Mouse (Mus musculus): Measurements from ENCODE around the gene Ptgfrn.

The Ptgfrn gene

DNA sequence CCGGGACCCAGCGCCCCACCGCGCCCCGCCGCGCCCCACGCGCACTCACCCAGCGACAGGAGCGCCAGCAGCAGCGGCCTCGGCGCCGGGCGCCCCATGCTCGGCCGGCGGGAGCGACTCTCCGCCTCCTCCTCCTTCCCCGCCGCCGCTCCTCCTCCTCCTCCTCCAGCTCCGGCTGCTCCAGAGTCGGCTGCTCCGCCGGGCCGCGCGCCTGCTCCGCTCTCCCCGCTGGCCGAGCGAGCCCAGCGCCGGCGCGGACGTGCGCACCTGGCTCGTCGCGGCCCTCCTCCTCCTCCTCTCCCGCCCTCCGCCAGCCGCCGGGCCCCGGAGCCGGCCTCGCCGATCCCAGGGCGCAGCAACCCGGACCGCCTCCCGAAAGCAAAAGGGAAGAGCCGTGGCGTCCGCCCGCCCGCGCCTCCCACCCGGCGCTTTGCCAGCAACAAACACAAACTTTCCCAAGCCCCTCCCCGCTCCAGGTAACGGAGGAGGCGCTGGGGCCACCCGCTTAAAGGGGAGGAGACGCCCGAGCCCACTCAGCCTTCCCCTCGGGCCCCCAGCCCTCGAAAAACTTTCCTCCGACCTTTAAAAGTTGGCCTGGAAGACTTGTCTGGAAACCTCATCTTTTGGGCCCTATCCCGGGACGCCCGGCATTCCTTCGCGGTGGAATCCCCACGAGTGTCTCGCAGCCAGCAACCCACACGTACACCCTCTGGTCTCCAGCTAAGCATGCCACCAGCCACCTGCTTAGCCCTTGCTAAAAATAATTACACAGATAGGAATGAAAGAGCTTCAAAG lies at the start of gene Ptgfrn:
Ptgfrn (minus strand) TSS at position 236 of the 795 bp plus-strand sequence.
- DNase-seq (ENCODE audit: low read depth in 2 of 2, low spot score in 2 of 2), result peak; percentile 12 to 17

- no peak for DNase-seq (ENCODE audit: low read depth in 2 of 2, low spot score in 2 of 2)
Observed at GRCm38 (mm10) chr3:101159701-101160100, 49.6 kb upstream of the Ptgfrn start.

DNA sequence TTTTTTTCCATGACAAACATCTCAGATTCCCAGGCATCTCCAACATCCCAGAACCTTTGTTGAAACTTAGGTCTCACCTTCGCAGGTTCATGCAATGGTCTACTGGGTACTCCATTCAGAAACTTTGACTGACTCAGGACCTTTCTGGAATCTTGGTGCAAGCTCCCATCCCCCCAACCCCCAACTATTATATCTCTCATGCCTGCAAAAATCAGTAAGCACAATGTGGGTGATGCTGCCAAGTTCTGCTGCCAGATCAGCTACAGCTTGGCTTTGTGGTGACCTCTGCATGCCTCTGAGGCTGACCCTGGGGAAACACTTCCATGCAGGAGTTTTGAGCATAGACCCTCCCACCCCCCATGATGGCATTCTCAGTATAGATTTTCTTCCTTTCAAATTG lies 44.0 kb upstream of the Ptgfrn start:
- no peak for DNase-seq (ENCODE audit: low read depth in 2 of 2, low spot score in 2 of 2)

GRCm38 (mm10) chr3:101153341-101153740 lies 43.3 kb upstream of the Ptgfrn start:
- no peak for DNase-seq (ENCODE audit: low read depth in 2 of 2, low spot score in 2 of 2)

DNA sequence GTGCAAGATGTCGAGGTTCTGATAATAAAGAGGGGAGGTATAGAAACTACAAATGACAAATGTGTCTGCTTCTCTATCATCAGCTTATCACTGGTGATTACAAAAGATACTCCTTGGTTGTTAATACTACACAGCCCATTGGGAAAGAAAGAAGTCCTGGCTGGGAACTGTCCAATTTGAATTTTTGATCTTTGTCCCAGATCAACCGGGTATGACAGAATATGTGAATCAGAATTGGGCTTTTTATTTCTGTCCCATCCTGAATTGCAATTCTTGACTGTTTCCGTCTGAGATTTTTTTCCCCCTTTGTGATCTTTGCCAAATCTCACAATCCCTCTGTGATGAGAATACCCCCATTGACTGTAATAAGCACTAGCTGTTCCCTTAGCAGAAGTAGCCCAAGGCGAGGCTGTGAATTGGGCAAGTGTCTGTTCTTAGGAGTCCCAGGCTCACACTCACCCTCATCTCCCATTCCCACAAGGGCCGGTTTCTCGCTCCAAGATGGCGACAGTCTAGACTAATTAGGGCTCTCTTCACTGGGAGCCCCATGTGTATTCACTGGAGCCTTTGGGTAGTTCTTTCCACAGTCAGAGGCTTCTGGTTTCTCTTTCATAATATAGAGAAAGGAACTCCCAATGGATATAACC lies 36.2 kb upstream of the Ptgfrn start:
- no peak for DNase-seq (ENCODE audit: low read depth in 2 of 2, low spot score in 2 of 2)

DNA sequence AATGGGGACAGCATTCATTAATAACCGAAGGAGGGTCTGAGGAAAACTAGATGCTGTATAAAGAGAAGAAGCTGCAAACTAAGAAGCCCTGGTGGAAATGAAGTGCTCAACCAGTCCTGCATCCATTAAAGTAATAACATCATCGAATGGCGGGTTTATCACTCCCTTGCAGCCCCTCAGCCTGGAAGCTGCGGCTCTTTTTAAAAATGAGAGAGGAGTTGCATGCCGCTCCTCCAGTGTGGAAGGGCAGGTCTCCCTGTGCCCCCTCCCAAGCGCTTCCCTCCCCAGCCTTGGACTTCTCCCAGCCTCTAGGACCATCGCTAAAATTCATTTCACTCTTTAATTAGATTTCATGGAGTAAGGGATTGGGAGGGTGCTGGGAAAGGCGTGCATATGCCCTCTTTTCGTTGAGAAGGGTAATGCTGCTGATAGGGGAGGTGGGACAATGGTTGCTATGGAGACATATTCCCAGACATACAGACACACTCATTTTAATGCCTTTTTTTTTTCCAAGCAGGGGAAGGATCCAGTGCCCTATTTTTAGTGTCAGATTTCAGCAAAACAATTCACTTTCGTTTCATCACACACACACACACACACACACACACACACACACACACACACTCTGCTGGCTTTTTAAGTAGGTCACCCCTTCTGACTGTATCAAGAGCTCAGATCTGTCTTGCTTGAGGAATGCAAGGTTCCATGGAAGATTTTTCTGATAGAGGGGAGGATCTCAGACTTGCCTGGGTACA lies 35.4 kb upstream of the Ptgfrn start:
- DNase-seq (ENCODE audit: low read depth in 2 of 2, low spot score in 2 of 2), result no peak

DNA sequence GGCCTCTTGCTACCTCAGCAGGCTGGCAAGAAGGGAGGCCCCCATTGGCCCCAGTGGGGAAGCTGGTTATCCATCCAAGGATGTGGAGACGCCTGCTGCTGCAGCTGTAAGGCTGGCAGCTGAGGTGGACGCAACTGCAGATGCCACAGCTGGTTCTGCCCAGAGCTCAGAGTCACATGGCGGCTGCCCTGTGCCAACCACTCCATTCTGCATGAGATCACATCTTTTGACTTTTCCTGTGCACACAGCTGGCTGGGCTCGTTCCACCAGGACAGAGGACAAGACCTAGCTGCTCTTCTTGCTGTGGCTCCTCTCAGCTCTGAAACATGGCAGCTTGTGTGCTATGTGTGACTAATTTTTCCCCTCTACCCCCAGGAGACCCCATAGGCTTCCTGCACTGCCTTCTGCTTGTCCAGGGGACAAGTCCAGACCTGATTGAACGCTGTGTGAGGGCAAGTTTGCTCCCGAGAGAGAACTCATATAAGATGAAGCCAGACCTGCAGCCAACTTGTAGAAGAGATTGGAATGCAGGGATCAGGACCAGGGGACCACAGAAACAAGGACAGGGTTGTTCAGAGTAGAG lies 34.4 kb upstream of the Ptgfrn start:
- no peak for DNase-seq (ENCODE audit: low read depth in 2 of 2, low spot score in 2 of 2)

- no peak for DNase-seq (ENCODE audit: low read depth in 2 of 2, low spot score in 2 of 2)
Observed at GRCm38 (mm10) chr3:101143465-101143864, 33.4 kb upstream of the Ptgfrn start.

DNA sequence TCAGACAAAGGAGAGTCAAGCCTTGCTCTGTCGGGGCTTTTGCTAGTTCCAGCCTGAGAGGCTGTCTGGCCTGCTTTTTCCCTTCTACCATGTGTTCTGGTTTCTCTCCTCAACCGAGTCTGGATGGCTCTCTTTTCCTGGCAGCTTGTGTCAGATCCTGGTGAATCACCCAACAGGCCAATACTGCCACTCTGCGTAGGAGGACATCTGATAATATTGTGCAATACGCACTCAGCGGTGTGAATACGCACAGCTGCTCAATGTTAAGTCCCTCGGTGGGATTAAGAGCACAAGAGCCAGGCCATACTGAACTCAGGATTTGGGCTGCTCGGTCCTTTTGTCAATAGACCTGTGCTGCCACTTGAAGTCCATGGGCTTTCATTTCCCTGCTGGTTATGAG lies 31.8 kb upstream of the Ptgfrn start:
- no peak for DNase-seq (ENCODE audit: low read depth in 2 of 2, low spot score in 2 of 2)

DNA sequence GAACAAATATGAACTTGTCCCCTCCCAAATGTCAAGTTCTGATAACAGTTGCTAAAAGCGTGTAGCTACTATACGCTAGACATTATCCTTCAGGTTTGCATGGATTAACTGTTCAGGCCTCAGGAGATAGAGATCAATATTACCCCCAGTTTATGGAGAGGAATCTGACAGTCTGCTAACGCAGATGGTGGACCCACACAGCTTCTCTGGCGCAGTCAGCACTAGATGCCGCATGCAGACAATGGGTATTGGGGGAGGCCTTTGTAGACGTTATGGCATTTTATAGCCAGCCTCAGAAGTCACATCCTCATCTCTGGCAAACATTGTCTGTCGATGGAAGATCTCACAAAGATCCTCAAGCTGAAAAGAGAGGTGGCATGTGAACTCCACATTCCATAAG lies 29.9 kb upstream of the Ptgfrn start:
- no peak for DNase-seq (ENCODE audit: low read depth in 2 of 2, low spot score in 2 of 2)

GRCm38 (mm10) chr3:101136483-101136882 lies 26.4 kb upstream of the Ptgfrn start:
- DNase-seq (ENCODE audit: low read depth in 2 of 2, low spot score in 2 of 2), result no peak

DNA sequence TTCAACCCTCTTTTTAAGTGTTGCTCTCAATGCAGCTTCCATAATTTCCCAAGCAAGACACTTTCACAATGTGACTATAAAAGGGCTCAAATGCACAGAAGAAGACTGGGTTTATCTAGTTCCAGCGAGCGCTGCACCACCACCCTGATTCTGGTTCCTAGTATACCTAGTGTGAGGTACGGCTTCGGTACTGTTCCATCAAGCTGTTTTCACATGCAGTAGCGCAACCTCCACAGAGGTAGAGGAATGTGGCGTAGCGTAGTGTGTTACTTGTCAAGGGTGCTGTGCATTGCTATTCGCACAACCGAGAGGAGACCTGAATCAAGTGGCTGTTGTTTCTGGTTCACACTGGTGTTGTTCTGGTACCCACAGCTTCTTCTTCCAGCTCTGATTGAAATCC lies 24.8 kb upstream of the Ptgfrn start:
- DNase-seq (ENCODE audit: low read depth in 2 of 2, low spot score in 2 of 2), result no peak

GRCm38 (mm10) chr3:101132981-101133380 lies 22.9 kb upstream of the Ptgfrn start:
- DNase-seq (ENCODE audit: low read depth in 2 of 2, low spot score in 2 of 2), result no peak

DNA sequence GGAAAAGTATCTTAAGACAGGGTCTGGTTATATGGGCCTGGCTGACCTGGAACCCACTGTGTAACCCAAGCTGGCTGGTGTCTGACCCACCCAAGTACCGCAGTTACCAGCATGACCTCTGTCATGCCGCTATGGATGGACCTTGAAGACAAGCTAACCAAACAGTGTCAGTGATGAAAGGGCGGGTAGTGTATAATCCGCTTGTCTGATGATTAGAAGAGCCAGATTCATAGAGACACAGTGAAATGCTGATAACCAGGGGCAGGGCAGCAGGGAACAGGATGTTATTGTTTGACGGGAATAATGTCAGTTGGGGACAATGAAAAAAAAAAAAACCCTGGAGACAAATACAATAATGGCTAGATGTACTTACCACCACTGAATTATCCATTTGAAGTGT lies 21.7 kb upstream of the Ptgfrn start:
- no peak for DNase-seq (ENCODE audit: low read depth in 2 of 2, low spot score in 2 of 2)

DNA sequence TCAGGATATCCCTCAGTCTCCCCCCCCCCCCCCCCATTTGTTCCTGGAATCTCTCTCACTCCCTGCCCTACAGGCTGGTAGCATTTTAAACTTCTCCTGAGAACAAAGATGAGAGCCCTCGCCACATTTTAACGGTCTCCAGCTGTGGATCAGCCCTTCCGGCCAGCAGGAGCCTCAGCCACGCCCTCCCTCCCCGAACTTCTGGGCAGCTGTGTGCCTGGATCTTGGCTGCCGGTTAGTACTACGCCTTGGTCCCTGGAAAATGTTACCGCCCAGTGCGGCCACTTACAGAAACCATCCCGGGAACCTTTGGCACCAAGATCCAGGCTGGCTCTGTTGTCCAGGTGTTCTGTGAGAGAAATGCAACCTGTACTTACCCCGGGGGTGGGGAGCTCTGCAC lies 20.4 kb upstream of the Ptgfrn start:
- no peak for DNase-seq (ENCODE audit: low read depth in 2 of 2, low spot score in 2 of 2)

DNA sequence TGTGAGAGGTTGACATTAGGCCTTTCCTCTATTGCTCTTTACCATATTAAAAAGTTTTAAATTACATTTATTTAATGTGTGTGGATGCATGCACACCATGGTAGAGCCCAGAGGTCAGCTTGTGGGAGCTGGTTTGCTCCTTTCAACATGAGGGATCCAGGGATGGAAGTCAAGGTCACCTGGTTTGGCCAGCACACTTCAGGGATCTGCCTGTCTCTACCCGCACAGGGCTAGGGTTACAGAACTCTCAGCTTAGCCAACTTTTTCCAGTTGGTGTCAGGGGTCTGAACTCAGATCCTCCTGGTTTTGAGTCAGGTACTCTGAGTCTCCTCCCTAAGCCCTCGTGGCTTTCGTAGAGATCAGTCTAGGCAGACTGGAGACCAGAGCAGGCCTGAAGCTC lies 19.5 kb upstream of the Ptgfrn start:
- DNase-seq (ENCODE audit: low read depth in 2 of 2, low spot score in 2 of 2), result no peak

DNA sequence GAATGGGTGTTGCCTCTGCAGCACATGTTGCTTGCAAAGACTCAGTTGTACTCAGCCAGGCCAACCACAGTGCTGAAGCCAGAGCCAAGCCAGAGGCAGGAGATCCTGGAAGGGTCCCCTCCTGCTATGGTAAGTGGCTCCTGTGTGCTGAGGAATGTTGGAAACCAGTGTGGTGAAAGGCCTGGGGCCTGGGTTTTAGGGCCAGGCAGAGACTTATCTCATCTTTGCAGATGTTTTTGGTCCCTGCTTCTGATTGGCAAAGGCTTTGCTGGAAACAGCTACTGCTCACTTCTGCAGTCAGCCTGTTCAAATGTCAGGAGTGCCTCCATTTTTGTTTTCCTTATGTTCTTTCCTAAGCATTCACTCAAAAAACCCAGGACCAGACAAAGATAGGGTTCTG lies 19.0 kb upstream of the Ptgfrn start:
- DNase-seq (ENCODE audit: low read depth in 2 of 2, low spot score in 2 of 2), result no peak

- DNase-seq (ENCODE audit: low read depth in 2 of 2, low spot score in 2 of 2), result no peak
Observed at GRCm38 (mm10) chr3:101127766-101128165, 17.7 kb upstream of the Ptgfrn start.

DNA sequence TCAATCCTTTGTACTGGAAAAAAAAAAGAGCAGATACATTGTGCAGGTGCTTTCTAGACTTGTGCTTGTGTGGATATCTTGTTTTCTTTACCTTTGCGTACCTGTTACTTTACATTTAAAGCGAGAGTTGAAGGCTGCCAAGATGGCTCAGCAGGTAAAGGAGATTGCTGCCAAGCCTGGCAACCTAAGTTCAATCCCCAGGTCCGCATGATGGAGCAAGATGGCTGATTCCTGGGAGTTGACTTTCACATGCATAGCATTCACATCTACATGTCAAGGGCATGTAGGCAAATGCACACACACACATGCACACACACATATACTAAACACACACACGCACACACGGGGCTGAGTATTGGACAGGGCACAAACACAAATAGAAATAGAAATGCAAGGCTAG lies 14.6 kb upstream of the Ptgfrn start:
- no peak for DNase-seq (ENCODE audit: low read depth in 2 of 2, low spot score in 2 of 2)

DNA sequence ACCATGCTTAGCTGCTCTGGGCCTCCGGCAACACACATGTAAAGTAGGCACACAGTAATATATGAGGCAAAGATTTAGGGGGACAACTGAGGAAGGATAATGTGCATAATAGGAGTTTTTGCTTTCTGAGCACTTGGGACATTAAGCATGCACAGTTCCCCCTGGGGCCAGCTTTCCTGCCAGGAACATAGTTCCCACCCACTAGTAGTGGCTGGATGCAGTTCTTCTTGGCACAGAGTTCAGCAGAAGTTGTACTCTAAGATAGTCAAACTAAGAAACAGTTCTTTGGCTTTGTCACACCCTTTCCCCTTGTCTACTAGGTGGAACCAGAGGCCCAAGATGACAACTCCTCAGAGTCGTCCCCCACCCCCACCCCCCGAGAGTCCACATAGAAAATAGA lies 12.4 kb upstream of the Ptgfrn start:
- DNase-seq (ENCODE audit: low read depth in 2 of 2, low spot score in 2 of 2), result no peak

- no peak for DNase-seq (ENCODE audit: low read depth in 2 of 2, low spot score in 2 of 2)
Observed at GRCm38 (mm10) chr3:101117774-101118173, 7.7 kb upstream of the Ptgfrn start.

DNA sequence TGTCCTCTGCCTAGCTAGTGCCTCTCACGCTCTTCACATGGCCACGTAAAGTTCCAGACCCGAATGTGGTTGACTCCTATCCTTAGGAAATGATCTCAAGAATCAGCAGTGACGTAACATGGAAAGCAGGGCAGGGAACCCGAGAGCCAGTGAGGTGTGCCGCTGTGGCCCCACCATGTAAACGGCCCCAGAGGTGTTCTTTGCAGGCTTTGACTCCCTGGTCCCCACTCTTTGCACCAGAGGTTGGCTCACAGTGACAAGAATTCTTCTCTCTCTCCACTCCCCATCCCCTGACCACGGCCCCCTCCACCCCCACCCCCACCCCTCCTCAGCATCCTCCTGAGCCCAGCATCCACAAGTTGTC lies 7.3 kb upstream of the Ptgfrn start:
- DNase-seq (ENCODE audit: low read depth in 2 of 2, low spot score in 2 of 2), result no peak
